Mouse (Mus musculus) hindbrain, embryonic 11.5 days (tissue): ENCODE results near the gene Scgb2b11. TPM values are rescaled to one million over a fixed set of nuclear protein-coding genes. Genes with fewer than 3 reads are reported as not detected.
"Not testable (repeated sequence)": the region's sequence is repeated elsewhere in the genome, so short reads cannot be mapped to it uniquely, and the experiment has no call there.

Source experiments
- ATAC-seq: fragments of 200-750 bp; cut with Nextera tagmentation; 2 replicates; pipeline ENCODE4 v1.8.0; 2017; ENCODE audit warnings: mild to moderate bottlenecking, moderate TSS enrichment, moderate library complexity; ENCODE audit not compliant: low FRiP score
- DNase-seq: peaks from one replicate; pipeline ENCODE4 v3.0.0-alpha.2; 2015; ENCODE audit warnings: low spot score
- H3K27ac ChIP-seq: fragments of 300-500 bp; sonication (generic); 2 replicates; pipeline ENCODE4 v1.5.1; 2014; ENCODE audit warnings: mild to moderate bottlenecking, low read depth, low read length
- H3K27me3 ChIP-seq: fragments of 300-500 bp; sonication (generic); 2 replicates; pipeline ENCODE4 v1.6.1; 2014; ENCODE audit warnings: mild to moderate bottlenecking, low read length, moderate library complexity, mixed read lengths; ENCODE audit not compliant: control insufficient read depth, insufficient read depth
- H3K36me3 ChIP-seq: fragments of 300-500 bp; sonication (generic); 2 replicates; pipeline ENCODE4 v1.6.1; 2014; ENCODE audit warnings: mild to moderate bottlenecking, low read length, moderate library complexity, mixed read lengths; ENCODE audit not compliant: control insufficient read depth, insufficient read depth
- H3K4me1 ChIP-seq: fragments of 300-500 bp; sonication (generic); replicated peaks from 2 replicates; pipeline ENCODE4 v1.6.1; 2014; ENCODE audit warnings: low read length, mixed read lengths; ENCODE audit not compliant: control insufficient read depth, insufficient read depth
- H3K4me2 ChIP-seq: fragments of 300-500 bp; sonication (generic); replicated peaks from 2 replicates; pipeline ENCODE4 v1.6.1; 2014; ENCODE audit warnings: mild to moderate bottlenecking, low read depth, low read length
- H3K4me3 ChIP-seq: fragments of 300-500 bp; sonication (generic); 2 replicates; pipeline ENCODE4 v1.5.1; 2014; ENCODE audit warnings: low read depth, low read length
- H3K9ac ChIP-seq: fragments of 300-500 bp; sonication (generic); 2 replicates; pipeline ENCODE4 v1.6.1; 2014; ENCODE audit warnings: low read depth, low read length
- H3K9me3 ChIP-seq: fragments of 300-500 bp; sonication (generic); 2 replicates; pipeline ENCODE4 v1.6.1; 2016; ENCODE audit warnings: low read length; ENCODE audit not compliant: control insufficient read depth
- WGBS: fragments of 180-500 bp; shearing (Covaris S2); extraction: QIAGEN DNeasy Blood & Tissue Kit; methylation state at CpG from one replicate; pipeline ENCODE4 v1.1.7; 2014; 5-methylcytosine and 5-hydroxymethylcytosine counted together
- polyA plus RNA-seq: library from polyadenylated mRNA; unstranded; fragments of >200 nt; fragmentation: Nextera tagmentation; extraction: Ambion mirVana; gene quantifications from 2 replicates; pipeline ENCODE4 v1.2.1, GENCODE M21; 2014

Gene Scgb2b11
- not detected in 2 replicates for polyA plus RNA-seq

DNA sequence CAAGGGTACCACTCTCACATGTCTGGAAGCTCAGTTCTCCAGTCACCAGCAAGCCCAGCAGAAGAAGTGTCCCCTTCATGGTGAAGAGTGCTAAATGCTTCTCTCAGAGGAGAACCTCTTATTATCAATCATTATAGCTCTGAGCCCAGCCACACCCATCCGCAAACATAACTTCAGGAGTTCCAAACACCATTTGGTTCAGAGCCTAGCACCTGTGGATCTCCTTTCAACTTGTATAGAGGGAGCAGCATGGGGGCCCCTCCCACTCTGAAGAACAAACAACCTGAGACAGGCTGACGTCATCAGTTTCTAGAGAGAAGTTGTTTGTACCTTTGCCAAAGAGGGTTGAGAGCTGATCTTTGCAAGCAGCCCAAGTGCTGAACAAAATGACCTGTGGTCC is at the start of gene Scgb2b11:
Gene Scgb2b11 (minus strand): TSS at position 101 of the 400 bp plus-strand sequence.
- H3K4me3 ChIP-seq, H3K36me3 ChIP-seq, ATAC-seq, H3K9me3 ChIP-seq, DNase-seq, H3K4me1 ChIP-seq, H3K27ac ChIP-seq, H3K27me3 ChIP-seq, H3K4me2 ChIP-seq, H3K9ac ChIP-seq: not testable (repeated sequence)
- WGBS: 95% methylated on average over 2 of the region's 2 CpGs

DNA sequence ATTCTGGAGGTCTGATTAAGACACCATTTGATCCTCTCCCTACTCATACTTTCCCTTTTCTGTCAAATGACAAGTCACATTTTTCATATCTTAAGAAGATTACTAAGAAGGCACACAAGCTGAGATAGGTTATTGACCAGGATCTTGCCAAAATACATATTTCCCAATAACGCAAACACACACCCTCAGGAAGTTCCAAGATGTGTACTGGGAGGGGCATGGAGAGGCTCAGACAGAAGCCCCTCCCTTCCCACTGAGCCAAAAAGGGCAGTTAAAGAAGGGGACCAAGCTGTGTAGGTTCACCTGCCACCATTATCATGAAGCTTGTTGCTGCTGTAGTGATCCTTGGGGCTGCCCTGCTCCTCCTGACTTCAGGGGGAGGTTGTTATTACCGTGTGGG is 11.6 kb upstream of the Scgb2b11 start, which contains the start of gene Scgb1b11:
Gene Scgb1b11 (plus strand): TSS at position 301 of the 400 bp plus-strand sequence.
- not testable (repeated sequence) for H3K27me3 ChIP-seq, H3K27ac ChIP-seq, ATAC-seq, DNase-seq, H3K9me3 ChIP-seq, H3K9ac ChIP-seq, H3K4me2 ChIP-seq, H3K4me1 ChIP-seq, H3K4me3 ChIP-seq, H3K36me3 ChIP-seq
- no CpG with 5 or more reads among the region's 2 CpGs for WGBS

Other genes with a start within 250 kb of the Scgb2b11 start
- not detected in 2 replicates for gene Scgb1b10, start 110.3 kb downstream of the Scgb2b11 start, polyA plus RNA-seq
- not detected in 2 replicates for gene Scgb1b11, start 11.7 kb upstream of the Scgb2b11 start, polyA plus RNA-seq
- gene Scgb2b12, start 116.1 kb upstream of the Scgb2b11 start, polyA plus RNA-seq: not detected in 2 replicates
- not detected in 2 replicates for gene Scgb1b12, start 123.0 kb upstream of the Scgb2b11 start, polyA plus RNA-seq
- not detected in 2 replicates for gene Scgb1b29, start 230.4 kb upstream of the Scgb2b11 start, polyA plus RNA-seq